17 mouse cellular contexts compared by ENCODE assay signal in genomic region chr2:141169586-141169985, GRCm38 (mm10).
DNase-seq lines count a peak whose midpoint lies in the region.
"Had no signal": no experiment of that assay in that cellular context is flagged by ENCODE, and none has a peak within 500 bp of the region (broad histone marks: within the 10 kb centered on the region; RNA-seq: fewer than 3 reads in every experiment).

No protein-coding gene starts in this region.

- peak; percentile 2 for DNase-seq in 416B (ENCODE audit: low read depth)
- peak; percentile 4 for DNase-seq in NIH3T3 (ENCODE audit: low read depth)
- DNase-seq in fibroblast of lung, adult 2 months (ENCODE audit: low read depth) = peak; percentile 49
- DNase-seq in lung, postnatal 10 days = no peak
- DNase-seq in cerebellum, postnatal 25 days = no peak
- no peak for DNase-seq in kidney, postnatal 14 days
- DNase-seq: adrenal gland, adult 8-10 months; adrenal gland, postnatal 25 days; cerebellum, adult 18-20 months; cerebellum, adult 9-10 months; cerebellum, postnatal 14 days; gastrocnemius, postnatal 10 days; gastrocnemius, postnatal 36 days; heart, adult 2 months; heart, postnatal 14 days; heart, postnatal 4 days; kidney, adult 18-20 months had no signal

Comparison
In these comparisons a context has a peak if more than half of its experiments do, and no peak if none do; other contexts are left out.
1. DNase-seq: peak in 416B (single experiment), NIH3T3 (single experiment) and fibroblast of lung, adult 2 months (single experiment); none in lung, postnatal 10 days (single experiment), cerebellum, postnatal 25 days (0 of 2) and kidney, postnatal 14 days (single experiment).